Mouse (Mus musculus) G1E (cell line): Measurements from ENCODE around the gene Mex3a.

Experiments used
- CTCF ChIP-seq: IDR thresholded peaks from 2 replicates; pipeline ENCODE4 v1.5.1; 2012; ENCODE audit warnings: low read depth, low read length, inconsistent platforms, mixed read lengths
- GATA1 ChIP-seq: IDR thresholded peaks from 2 replicates; pipeline ENCODE4 v1.6.1; 2012; ENCODE audit warnings: borderline replicate concordance, low read length, inconsistent platforms, mixed read lengths
- GATA2 ChIP-seq: IDR thresholded peaks from 2 replicates; pipeline ENCODE4 v1.6.1; 2012; ENCODE audit warnings: low read depth, low read length, inconsistent platforms, borderline replicate concordance
- POLR2AphosphoS5 ChIP-seq: IDR thresholded peaks from 2 replicates; pipeline ENCODE4 v1.6.1; 2012; ENCODE audit warnings: low read depth, low read length, inconsistent platforms; ENCODE audit not compliant: insufficient replicate concordance
- TAL1 ChIP-seq: conservative IDR thresholded peaks from 2 replicates; pipeline ENCODE4 v1.6.1; 2012; ENCODE audit warnings: low read depth, low read length, inconsistent platforms, mixed read lengths

DNA sequence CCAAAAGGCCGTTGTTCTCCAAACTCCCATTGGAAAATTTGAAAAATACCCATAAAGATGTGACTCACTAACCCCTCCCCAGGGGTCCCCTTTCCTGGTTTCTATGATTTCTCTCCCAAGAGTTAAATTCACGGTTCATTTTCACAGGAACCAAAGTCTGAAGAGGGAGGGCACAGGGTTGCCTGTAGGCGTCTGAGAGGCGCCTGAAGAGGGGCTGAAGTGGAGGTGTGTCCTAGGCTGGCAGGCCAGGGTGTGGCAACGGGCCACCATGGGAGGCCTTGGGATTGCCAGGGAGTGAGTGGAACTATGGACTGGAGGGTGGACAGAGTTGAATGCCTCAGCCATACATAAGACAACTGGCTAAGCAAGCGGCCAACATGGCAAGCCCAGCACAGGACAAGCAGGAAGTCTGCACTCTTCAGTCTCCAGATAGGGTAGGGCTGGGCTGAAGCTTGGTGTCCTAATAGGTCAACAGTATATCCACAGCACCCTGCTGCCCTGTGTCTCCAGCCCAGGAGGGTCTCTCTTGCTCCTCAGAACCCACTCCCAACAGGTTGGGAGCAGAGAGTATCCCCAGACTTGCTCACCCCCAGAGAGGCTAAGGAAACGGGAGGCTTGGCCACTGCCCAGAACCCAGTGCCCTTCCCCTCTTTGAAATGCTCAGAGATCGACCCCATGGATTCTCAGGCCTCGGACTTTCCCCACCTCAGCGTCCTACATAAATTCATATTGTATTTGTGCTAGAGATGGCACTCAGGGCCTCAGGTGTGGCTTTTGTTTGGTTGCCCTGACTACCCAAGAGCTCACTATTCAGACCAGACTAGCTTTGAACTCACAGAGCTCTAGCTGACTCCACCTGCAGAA lies 17.7 kb upstream of the Mex3a start:
- no peak for TF ChIP-seq CTCF
- no peak for TF ChIP-seq GATA1
- TF ChIP-seq TAL1 = no peak
- no peak for TF ChIP-seq POLR2AphosphoS5
- no peak for TF ChIP-seq GATA2
